Mouse (Mus musculus) midbrain, embryonic 10.5 days (tissue): ENCODE measurements around the gene Rhobtb1. TPM values are rescaled to one million over a fixed set of nuclear protein-coding genes. Genes with fewer than 3 reads are reported as not detected.

Experiments used
- DNase-seq: peaks from one replicate; pipeline ENCODE4 v3.0.0-alpha.2; 2017; ENCODE audit warnings: low spot score
- H3K27ac ChIP-seq: fragments of 300-500 bp; sonication (generic); replicated peaks from 2 replicates; pipeline ENCODE4 v1.5.1; 2016; ENCODE audit warnings: mild to moderate bottlenecking
- H3K27me3 ChIP-seq: fragments of 300-500 bp; sonication (generic); 2 replicates; pipeline ENCODE4 v1.6.1; 2016; ENCODE audit warnings: low read depth, mild to moderate bottlenecking; ENCODE audit not compliant: poor library complexity, severe bottlenecking
- H3K36me3 ChIP-seq: fragments of 300-500 bp; sonication (generic); 2 replicates; pipeline ENCODE4 v1.6.1; 2016; ENCODE audit warnings: mild to moderate bottlenecking, moderate library complexity
- H3K4me1 ChIP-seq: fragments of 300-500 bp; sonication (generic); 2 replicates; pipeline ENCODE4 v1.6.1; 2016
- H3K4me3 ChIP-seq: fragments of 300-500 bp; sonication (generic); 2 replicates; pipeline ENCODE4 v1.5.1; 2016; ENCODE audit warnings: mild to moderate bottlenecking, moderate library complexity
- H3K9me3 ChIP-seq: fragments of 300-500 bp; sonication (generic); replicated peaks from 2 replicates; pipeline ENCODE4 v1.6.1; 2016; ENCODE audit warnings: mild to moderate bottlenecking
- WGBS: fragments of 180-500 bp; shearing (Covaris S2); methylation state at CpG from one replicate; pipeline ENCODE4 v1.1.7; 2016; 5-methylcytosine and 5-hydroxymethylcytosine counted together
- polyA plus RNA-seq: library from polyadenylated mRNA; unstranded; fragments of >200 nt; fragmentation: Nextera tagmentation; extraction: Ambion mirVana; gene quantifications from 2 replicates; pipeline ENCODE4 v1.2.1, GENCODE M21; 2016

The Rhobtb1 gene
- polyA plus RNA-seq, 1 experiment from 2014 or later, result 12.6 TPM

GRCm38 (mm10) chr10:69134356-69134755 is 16.9 kb upstream of the Rhobtb1 start:
- no peak overlapping the region for H3K27ac ChIP-seq
- H3K27me3 ChIP-seq, result no peaks in the 10 kb centered on the region
- no peaks in the 10 kb centered on the region for H3K9me3 ChIP-seq
- H3K4me3 ChIP-seq, result no peak overlapping the region
- DNase-seq, result no peak
- H3K36me3 ChIP-seq, result no peaks in the 10 kb centered on the region
- no peaks in the 10 kb centered on the region for H3K4me1 ChIP-seq

GRCm38 (mm10) chr10:69136241-69136828 is 14.9 kb upstream of the Rhobtb1 start:
- Histone ChIP-seq H3K27me3 (no peaks in the 10 kb centered on the region), H3K4me1 (no peaks in the 10 kb centered on the region), H3K36me3 (no peaks in the 10 kb centered on the region), H3K27ac (no peak overlapping the region), H3K9me3 (no peaks in the 10 kb centered on the region), H3K4me3 (no peak overlapping the region)
- DNase-seq, result no peak
- WGBS, result 85% methylated on average over 9 of the region's 9 CpGs

- no peak for DNase-seq
- no peak overlapping the region for H3K27ac ChIP-seq
- no peaks in the 10 kb centered on the region for H3K4me1 ChIP-seq
- no peak overlapping the region for H3K4me3 ChIP-seq
- no peaks in the 10 kb centered on the region for H3K36me3 ChIP-seq
- 88% methylated on average over 7 of the region's 7 CpGs for WGBS
- H3K9me3 ChIP-seq, result no peaks in the 10 kb centered on the region
- no peaks in the 10 kb centered on the region for H3K27me3 ChIP-seq
Observed at GRCm38 (mm10) chr10:69149252-69149651, 2.0 kb upstream of the Rhobtb1 start.

GRCm38 (mm10) chr10:69152971-69153370 is 1.7 kb downstream of the Rhobtb1 start:
- no peak for DNase-seq
- Histone ChIP-seq H3K36me3 (no peaks in the 10 kb centered on the region), H3K27ac (no peak overlapping the region), H3K27me3 (no peaks in the 10 kb centered on the region), H3K4me1 (no peaks in the 10 kb centered on the region), H3K9me3 (no peaks in the 10 kb centered on the region), H3K4me3 (no peak overlapping the region)
- 79% methylated on average over 4 of the region's 4 CpGs for WGBS

- Histone ChIP-seq H3K4me3 (no peak overlapping the region), H3K9me3 (no peaks in the 10 kb centered on the region), H3K4me1 (no peaks in the 10 kb centered on the region), H3K27ac (no peak overlapping the region), H3K27me3 (no peaks in the 10 kb centered on the region), H3K36me3 (no peaks in the 10 kb centered on the region)
- WGBS, result 88% methylated on average over 10 of the region's 10 CpGs
- DNase-seq, result no peak
Observed at GRCm38 (mm10) chr10:69155428-69156175, 4.4 kb downstream of the Rhobtb1 start.

GRCm38 (mm10) chr10:69156462-69156861 is 5.2 kb downstream of the Rhobtb1 start:
- DNase-seq, result no peak
- no peaks in the 10 kb centered on the region for H3K27me3 ChIP-seq
- H3K4me3 ChIP-seq, result no peak overlapping the region
- no peaks in the 10 kb centered on the region for H3K36me3 ChIP-seq
- 86% methylated on average over 6 of the region's 6 CpGs for whole genome bisulfite sequencing
- no peak overlapping the region for H3K27ac ChIP-seq
- no peaks in the 10 kb centered on the region for H3K4me1 ChIP-seq
- no peaks in the 10 kb centered on the region for H3K9me3 ChIP-seq

- no peak for DNase-seq
- WGBS, result 78% methylated on average over 2 of the region's 2 CpGs
Observed at GRCm38 (mm10) chr10:69157471-69157870, 6.2 kb downstream of the Rhobtb1 start.

GRCm38 (mm10) chr10:69160877-69161276 is 9.6 kb downstream of the Rhobtb1 start:
- 88% methylated on average over 2 of the region's 2 CpGs for WGBS
- no peak overlapping the region for H3K4me3 ChIP-seq

More at GRCm38 (mm10) chr10:69157471-69157870, 6.2 kb downstream of the Rhobtb1 start:
- Histone ChIP-seq H3K27me3 (no peaks in the 10 kb centered on the region), H3K4me1 (no peaks in the 10 kb centered on the region), H3K4me3 (no peak overlapping the region), H3K36me3 (no peaks in the 10 kb centered on the region), H3K9me3 (no peaks in the 10 kb centered on the region), H3K27ac (no peak overlapping the region)

GRCm38 (mm10) chr10:69161503-69161902 is 10.3 kb downstream of the Rhobtb1 start:
- no peak for DNase-seq
- Histone ChIP-seq H3K4me1 (no peaks in the 10 kb centered on the region), H3K27me3 (no peaks in the 10 kb centered on the region), H3K36me3 (no peaks in the 10 kb centered on the region), H3K9me3 (no peaks in the 10 kb centered on the region; the same call in 1 of the 2 replicates), H3K27ac (no peak overlapping the region), H3K4me3 (no peak overlapping the region)
- 90% methylated on average over 3 of the region's 3 CpGs for WGBS

More at GRCm38 (mm10) chr10:69160877-69161276, 9.6 kb downstream of the Rhobtb1 start:
- no peak overlapping the region for H3K27ac ChIP-seq
- no peaks in the 10 kb centered on the region for H3K4me1 ChIP-seq
- no peak for DNase-seq
- no peaks in the 10 kb centered on the region for H3K27me3 ChIP-seq
- H3K36me3 ChIP-seq, result no peaks in the 10 kb centered on the region
- H3K9me3 ChIP-seq, result no peaks in the 10 kb centered on the region; the same call in 1 of the 2 replicates

GRCm38 (mm10) chr10:69162577-69162976 is 11.3 kb downstream of the Rhobtb1 start:
- 89% methylated on average over 5 of the region's 5 CpGs for WGBS
- Histone ChIP-seq H3K36me3 (no peaks in the 10 kb centered on the region), H3K4me1 (no peaks in the 10 kb centered on the region), H3K4me3 (no peak overlapping the region), H3K9me3 (no peaks in the 10 kb centered on the region; the same call in 1 of the 2 replicates), H3K27me3 (no peaks in the 10 kb centered on the region), H3K27ac (no peak overlapping the region)
- DNase-seq, result no peak

- Histone ChIP-seq H3K27ac (no peak overlapping the region), H3K4me3 (no peak overlapping the region), H3K4me1 (no peaks in the 10 kb centered on the region), H3K36me3 (no peaks in the 10 kb centered on the region), H3K27me3 (no peaks in the 10 kb centered on the region), H3K9me3 (no peaks in the 10 kb centered on the region; the same call in 1 of the 2 replicates)
- 90% methylated on average over 5 of the region's 5 CpGs for WGBS
- no peak for DNase-seq
Observed at GRCm38 (mm10) chr10:69163216-69163615, 12.0 kb downstream of the Rhobtb1 start.

- Histone ChIP-seq H3K4me3 (no peak overlapping the region), H3K27me3 (no peaks in the 10 kb centered on the region), H3K27ac (no peak overlapping the region), H3K9me3 (no peaks in the 10 kb centered on the region; the same call in 1 of the 2 replicates), H3K4me1 (no peaks in the 10 kb centered on the region), H3K36me3 (no peaks in the 10 kb centered on the region)
- 63% methylated on average over 7 of the region's 7 CpGs for WGBS
- DNase-seq, result no peak
Observed at GRCm38 (mm10) chr10:69165125-69165524, 13.9 kb downstream of the Rhobtb1 start.

- H3K27me3 ChIP-seq, result no peaks in the 10 kb centered on the region
- no peak overlapping the region for H3K27ac ChIP-seq
- 88% methylated on average over 3 of the region's 3 CpGs for WGBS
Observed at GRCm38 (mm10) chr10:69165847-69166246, 14.6 kb downstream of the Rhobtb1 start.

More at GRCm38 (mm10) chr10:69165847-69166246, 14.6 kb downstream of the Rhobtb1 start:
- no peaks in the 10 kb centered on the region for H3K4me1 ChIP-seq
- H3K9me3 ChIP-seq, result no peaks in the 10 kb centered on the region; the same call in 1 of the 2 replicates
- H3K4me3 ChIP-seq, result no peak overlapping the region
- no peak for DNase-seq
- no peaks in the 10 kb centered on the region for H3K36me3 ChIP-seq
